ENCODE assay signal across 8 mouse cellular contexts in the genomic region with DNA sequence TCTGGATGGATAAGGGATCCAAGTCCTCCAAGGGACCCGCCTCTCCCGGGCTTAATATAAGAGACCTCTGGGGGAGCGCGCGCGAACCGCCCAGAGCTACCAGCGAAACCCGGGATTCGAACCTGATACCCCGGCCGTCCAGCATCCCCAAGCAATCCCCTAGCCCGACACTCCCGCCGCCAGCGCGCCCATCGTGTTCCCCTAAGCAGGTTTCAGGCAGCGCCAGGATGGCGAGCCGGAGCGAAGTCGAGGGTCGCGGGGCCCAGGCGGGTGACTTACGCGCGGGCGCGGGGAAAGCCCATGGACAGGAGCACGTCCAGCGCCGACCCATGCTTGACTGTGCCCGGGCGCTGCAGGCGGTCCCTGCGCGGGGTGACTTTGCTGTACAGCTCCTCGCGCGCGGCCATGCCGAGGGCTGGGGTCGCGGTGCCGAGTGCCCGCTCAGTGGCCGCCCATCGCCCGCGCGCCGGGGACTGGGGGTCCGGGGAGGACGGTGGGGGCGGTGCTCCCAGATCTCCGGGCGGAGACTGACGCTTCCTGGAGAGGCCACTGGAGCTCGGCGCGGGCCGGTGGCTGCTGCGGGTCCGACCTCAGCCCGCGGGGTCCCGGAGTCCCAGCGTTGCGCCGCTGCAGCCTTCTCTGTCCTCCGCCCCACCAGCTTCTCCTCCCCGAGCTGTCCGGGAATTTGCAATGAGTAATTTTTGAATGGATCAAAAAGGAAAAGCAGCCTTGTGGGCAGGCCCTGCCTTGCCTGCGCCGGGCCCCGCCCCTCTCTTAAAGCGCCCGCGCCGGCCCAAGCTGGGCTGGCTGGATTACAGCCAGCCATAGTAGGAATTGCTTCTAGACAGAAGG. TPM values are rescaled to one million over a fixed set of nuclear protein-coding genes. Genes with fewer than 3 reads are reported as not detected.
DNase-seq lines count a peak whose midpoint lies in the region; ATAC-seq and TF ChIP-seq lines count a peak whose summit lies in the region.

No protein-coding gene starts in this region.

- H3K4me2 ChIP-seq in heart, embryonic 15.5 days, result peak overlapping the region; percentile 83
- H3K4me2 ChIP-seq in liver, embryonic 14.5 days (ENCODE audit: low read depth), result peak overlapping the region; percentile 78
- peak overlapping the region; percentile 74 for H3K4me2 ChIP-seq in neural tube, embryonic 11.5 days (ENCODE audit: low read depth)
- peak overlapping the region; percentile 88 for H3K4me2 ChIP-seq in stomach, embryonic 16.5 days (ENCODE audit: low read depth, low read length)

- peak; percentile 24 for ATAC-seq in CD4-positive, CD25-positive, alpha-beta regulatory T cell, adult 4 months
- ATAC-seq in heart, embryonic 15.5 days (replicated peaks; ENCODE audit: insufficient number of reproducible peaks, insufficient read depth, low FRiP score, low read depth), result peak; percentile 81
- ATAC-seq in liver, embryonic 14.5 days (ENCODE audit: insufficient read depth), result peak; percentile 76
- peak; percentile 90 for ATAC-seq in neural tube, embryonic 11.5 days (ENCODE audit: insufficient read depth, low FRiP score, low TSS enrichment)
- peak; percentile 87 for ATAC-seq in stomach, embryonic 16.5 days (ENCODE audit: insufficient read depth, low FRiP score)

- H3K36me3 ChIP-seq in forebrain, embryonic 10.5 days (replicated peaks), result no peaks in the 10 kb centered on the region
- no peaks in the 10 kb centered on the region for H3K36me3 ChIP-seq in heart, embryonic 15.5 days
- no peaks in the 10 kb centered on the region for H3K36me3 ChIP-seq in liver, embryonic 14.5 days (replicated peaks; ENCODE audit: control insufficient read depth, insufficient read depth, low read depth)
- no peaks in the 10 kb centered on the region for H3K36me3 ChIP-seq in neural tube, embryonic 11.5 days (ENCODE audit: control insufficient read depth, insufficient read depth, low read length)
- no peaks in the 10 kb centered on the region for H3K36me3 ChIP-seq in stomach, embryonic 16.5 days (ENCODE audit: control insufficient read depth, insufficient read depth, low read length)

- TF ChIP-seq CTCF in liver, embryonic 14.5 days (IDR thresholded peaks at IDR 0.05; ENCODE audit: low read depth), result no peak

- H3K9me3 ChIP-seq in forebrain, embryonic 10.5 days, result no peaks in the 10 kb centered on the region
- no peaks in the 10 kb centered on the region for H3K9me3 ChIP-seq in heart, embryonic 15.5 days (replicated peaks)
- H3K9me3 ChIP-seq in liver, embryonic 14.5 days (ENCODE audit: control insufficient read depth, low read length), result no peaks in the 10 kb centered on the region
- no peaks in the 10 kb centered on the region for H3K9me3 ChIP-seq in neural tube, embryonic 11.5 days (ENCODE audit: control insufficient read depth, low read length)
- no peaks in the 10 kb centered on the region for H3K9me3 ChIP-seq in stomach, embryonic 16.5 days (replicated peaks; ENCODE audit: control insufficient read depth, low read length)

- TF ChIP-seq EP300 in liver, embryonic 14.5 days (IDR thresholded peaks at IDR 0.05; ENCODE audit: low read depth), result no peak

- peak overlapping the region; percentile 76 for H3K9ac ChIP-seq in heart, embryonic 15.5 days
- peak overlapping the region; percentile 42 for H3K9ac ChIP-seq in liver, embryonic 14.5 days (replicated peaks)
- peak overlapping the region; percentile 83 for H3K9ac ChIP-seq in neural tube, embryonic 11.5 days (ENCODE audit: low read length)
- H3K9ac ChIP-seq in stomach, embryonic 16.5 days (ENCODE audit: low read length), result peak overlapping the region; percentile 80

- DNase-seq in brain, embryonic 18.5 days (ENCODE audit: low read depth, low spot score), result peak; percentile 66
- peak; percentile 74 for DNase-seq in forebrain, embryonic 10.5 days (ENCODE audit: extremely low spot score, low spot score)
- DNase-seq in kidney, postnatal 14 days, result peak; percentile 87
- no peak for DNase-seq in liver, embryonic 14.5 days (ENCODE audit: low read depth in 3 of 3, low spot score in 3 of 3)
- DNase-seq in neural tube, embryonic 11.5 days (ENCODE audit: low spot score), result peak; percentile 82

- H3K4me3 ChIP-seq in forebrain, embryonic 10.5 days, result peak overlapping the region; percentile 87
- peak overlapping the region; percentile 87 for H3K4me3 ChIP-seq in heart, embryonic 15.5 days
- peak overlapping the region; percentile 65 to 78 for H3K4me3 ChIP-seq in liver, embryonic 14.5 days (ENCODE audit: insufficient read depth in 1 of 2, low read depth in 2 of 2, low read length in 2 of 2)
- peak overlapping the region; percentile 73 for H3K4me3 ChIP-seq in neural tube, embryonic 11.5 days (ENCODE audit: low read depth, low read length)
- peak overlapping the region; percentile 82 for H3K4me3 ChIP-seq in stomach, embryonic 16.5 days (replicated peaks; ENCODE audit: low read length)

- H3K27me3 ChIP-seq in forebrain, embryonic 10.5 days (ENCODE audit: poor library complexity, severe bottlenecking), result peaks cover 67% of the 10 kb centered on the region
- H3K27me3 ChIP-seq in heart, embryonic 15.5 days, result no peaks in the 10 kb centered on the region
- H3K27me3 ChIP-seq in liver, embryonic 14.5 days (ENCODE audit: control insufficient read depth, insufficient read depth, low read length), result peaks cover 8% of the 10 kb centered on the region; the same call in 1 of the 2 replicates
- peaks cover 16% of the 10 kb centered on the region for H3K27me3 ChIP-seq in neural tube, embryonic 11.5 days (ENCODE audit: control insufficient read depth, insufficient read depth, low read length)
- H3K27me3 ChIP-seq in stomach, embryonic 16.5 days (ENCODE audit: control insufficient read depth, insufficient read depth, low read length), result peaks cover 12% of the 10 kb centered on the region

- WGBS in forebrain, embryonic 10.5 days, result under 1% methylated on average over 82 of the region's 82 CpGs
- WGBS in heart, embryonic 15.5 days, result under 1% methylated on average over 78 of the region's 82 CpGs
- under 1% methylated on average over 67 of the region's 82 CpGs for WGBS in liver, embryonic 14.5 days (ENCODE audit: insufficient replicate concordance)
- WGBS in neural tube, embryonic 11.5 days, result under 1% methylated on average over 76 of the region's 82 CpGs
- WGBS in stomach, embryonic 16.5 days, result under 1% methylated on average over 76 of the region's 82 CpGs

- peaks cover 55% of the 10 kb centered on the region for H3K4me1 ChIP-seq in forebrain, embryonic 10.5 days
- peaks cover 33% of the 10 kb centered on the region for H3K4me1 ChIP-seq in heart, embryonic 15.5 days (replicated peaks)
- H3K4me1 ChIP-seq in liver, embryonic 14.5 days (replicated peaks; ENCODE audit: control insufficient read depth in 2 of 2, insufficient read depth in 2 of 2, low read length in 1 of 2), result peaks cover 0 to 15% of the 10 kb centered on the region in 2 experiments; a peak in 2 of 4 replicates
- peaks cover 9% of the 10 kb centered on the region; the same call in 1 of the 2 replicates for H3K4me1 ChIP-seq in neural tube, embryonic 11.5 days (ENCODE audit: control insufficient read depth, insufficient read depth, low read length)
- peaks cover 13% of the 10 kb centered on the region; the same call in 1 of the 2 replicates for H3K4me1 ChIP-seq in stomach, embryonic 16.5 days (ENCODE audit: control insufficient read depth, insufficient read depth, low read length)

- H3K27ac ChIP-seq in forebrain, embryonic 10.5 days, result peak overlapping the region; percentile 89
- H3K27ac ChIP-seq in heart, embryonic 15.5 days, result peak overlapping the region; percentile 88
- H3K27ac ChIP-seq in liver, embryonic 14.5 days, result no peak overlapping the region
- H3K27ac ChIP-seq in neural tube, embryonic 11.5 days (ENCODE audit: low read depth, low read length), result peak overlapping the region; percentile 78
- peak overlapping the region; percentile 64; the same call in 1 of the 2 replicates for H3K27ac ChIP-seq in stomach, embryonic 16.5 days (ENCODE audit: low read length)

RNA-seq across cellular contexts. Expression of a gene that starts 4.3 kb away (rescaled TPM):
- 10 to 100 TPM; 25.1 to 27.5 TPM for polyA plus RNA-seq in CD4-positive, CD25-positive, alpha-beta regulatory T cell, adult 4 months (2017; shearing (Covaris generic))
- 3.8 and 4.1 TPM in 2 replicates for polyA plus RNA-seq in forebrain, embryonic 10.5 days (2016; fragmentation: Nextera tagmentation; extraction: Ambion mirVana)
- 6.5 and 6.8 TPM in 2 replicates for polyA plus RNA-seq in heart, embryonic 15.5 days (2015; fragmentation: Nextera tagmentation; extraction: Ambion mirVana)
- 3.4 and 3.5 TPM in 2 replicates for polyA plus RNA-seq in liver, embryonic 14.5 days (2012; rRNA removed)
- polyA plus RNA-seq in liver, embryonic 14.5 days (2014; fragmentation: Nextera tagmentation; extraction: Ambion mirVana), result 5.9 and 7.2 TPM in 2 replicates
- 13.2 and 14.4 TPM in 2 replicates for polyA plus RNA-seq in neural tube, embryonic 11.5 days (2014; fragmentation: Nextera tagmentation; extraction: Ambion mirVana)
- 2.2 and 3.0 TPM in 2 replicates for polyA plus RNA-seq in stomach, embryonic 16.5 days (2015; fragmentation: Nextera tagmentation; extraction: Ambion mirVana)

Comparison
In these comparisons a context has a peak if more than half of its experiments do, and no peak if none do; other contexts are left out.
1. ATAC-seq: peak in every context shown above with its lines; median percentile 90 in neural tube, embryonic 11.5 days; 87 in stomach, embryonic 16.5 days; 81 in heart, embryonic 15.5 days; 76 in liver, embryonic 14.5 days; 24 in CD4-positive, CD25-positive, alpha-beta regulatory T cell, adult 4 months.
2. DNase-seq: peak in brain, embryonic 18.5 days (single experiment), forebrain, embryonic 10.5 days (single experiment), kidney, postnatal 14 days (single experiment) and neural tube, embryonic 11.5 days (single experiment); none in liver, embryonic 14.5 days (0 of 3).
3. Peak in every context shown above with its lines, with median percentiles within 50 percentile points of each other: H3K4me3 ChIP-seq, H3K4me2 ChIP-seq and H3K9ac ChIP-seq.